Mouse (Mus musculus): ENCODE measurements around the gene Bhlhe40. TPM values are rescaled to one million over a fixed set of nuclear protein-coding genes. Genes with fewer than 3 reads are reported as not detected.

Gene Bhlhe40
- polyA plus RNA-seq, 1 experiment from 2014 or later, result 3.0 TPM

GRCm38 (mm10) chr6:108711192-108711964 lies 50.9 kb downstream of the Bhlhe40 start:
- Histone ChIP-seq H3K27ac (ENCODE audit: low read depth, low read length) (no peak overlapping the region), H3K4me1 (replicated peaks; ENCODE audit: control insufficient read depth, insufficient read depth, low read length) (peaks cover 2% of the 10 kb centered on the region; the same call in 1 of the 2 replicates), H3K9ac (ENCODE audit: low read depth, low read length) (no peak overlapping the region), H3K27me3 (ENCODE audit: control insufficient read depth, insufficient read depth, low read length) (no peaks in the 10 kb centered on the region), H3K36me3 (ENCODE audit: control insufficient read depth, insufficient read depth, low read length) (no peaks in the 10 kb centered on the region), H3K9me3 (ENCODE audit: control insufficient read depth, low read length) (no peaks in the 10 kb centered on the region), H3K4me3 (ENCODE audit: low read depth, low read length) (no peak overlapping the region), H3K4me2 (replicated peaks; ENCODE audit: low read depth, low read length) (no peak overlapping the region)
- ATAC-seq (ENCODE audit: low FRiP score) (no peak), DNase-seq (ENCODE audit: low spot score) (no peak)
- 80% methylated on average over 4 of the region's 4 CpGs for WGBS

- no peak overlapping the region for H3K27ac ChIP-seq (ENCODE audit: low read depth, low read length)
- DNase-seq (ENCODE audit: low spot score), result no peak
- no peak overlapping the region for H3K4me2 ChIP-seq (replicated peaks; ENCODE audit: low read depth, low read length)
- no peak overlapping the region for H3K9ac ChIP-seq (ENCODE audit: low read depth, low read length)
- no peaks in the 10 kb centered on the region for H3K36me3 ChIP-seq (ENCODE audit: control insufficient read depth, insufficient read depth, low read length)
- H3K4me1 ChIP-seq (replicated peaks; ENCODE audit: control insufficient read depth, insufficient read depth, low read length), result peaks cover 2% of the 10 kb centered on the region; the same call in 1 of the 2 replicates
- H3K9me3 ChIP-seq (ENCODE audit: control insufficient read depth, low read length), result no peaks in the 10 kb centered on the region
- H3K27me3 ChIP-seq (ENCODE audit: control insufficient read depth, insufficient read depth, low read length), result no peaks in the 10 kb centered on the region
- no peak for ATAC-seq (ENCODE audit: low FRiP score)
- H3K4me3 ChIP-seq (ENCODE audit: low read depth, low read length), result no peak overlapping the region
These were observed 51.7 kb downstream of the Bhlhe40 start for GRCm38 (mm10) chr6:108712148-108712547.

- H3K27ac ChIP-seq (ENCODE audit: low read depth, low read length), result no peak overlapping the region
- H3K4me3 ChIP-seq (ENCODE audit: low read depth, low read length), result no peak overlapping the region
- H3K9me3 ChIP-seq (ENCODE audit: control insufficient read depth, low read length), result no peaks in the 10 kb centered on the region
- 68% methylated on average over 7 of the region's 7 CpGs for WGBS
- no peak overlapping the region for H3K9ac ChIP-seq (ENCODE audit: low read depth, low read length)
- no peak for ATAC-seq (ENCODE audit: low FRiP score)
- H3K27me3 ChIP-seq (ENCODE audit: control insufficient read depth, insufficient read depth, low read length), result no peaks in the 10 kb centered on the region
- no peak overlapping the region for H3K4me2 ChIP-seq (replicated peaks; ENCODE audit: low read depth, low read length)
- H3K4me1 ChIP-seq (replicated peaks; ENCODE audit: control insufficient read depth, insufficient read depth, low read length), result peaks cover 2% of the 10 kb centered on the region; the same call in 1 of the 2 replicates
- DNase-seq (ENCODE audit: low spot score), result no peak
- H3K36me3 ChIP-seq (ENCODE audit: control insufficient read depth, insufficient read depth, low read length), result no peaks in the 10 kb centered on the region
These were observed 52.9 kb downstream of the Bhlhe40 start for GRCm38 (mm10) chr6:108713175-108713974.

Other genes with a start within 250 kb of the Bhlhe40 start
- 77.3 and 88.5 TPM in 2 replicates for gene Arl8b, start 122.5 kb downstream of the Bhlhe40 start, polyA plus RNA-seq (2014; fragmentation: Nextera tagmentation; extraction: Ambion mirVana)
- gene Edem1, start 168.0 kb downstream of the Bhlhe40 start, polyA plus RNA-seq (2014; fragmentation: Nextera tagmentation; extraction: Ambion mirVana), result 22.0 and 22.2 TPM in 2 replicates